In the genomic region with DNA sequence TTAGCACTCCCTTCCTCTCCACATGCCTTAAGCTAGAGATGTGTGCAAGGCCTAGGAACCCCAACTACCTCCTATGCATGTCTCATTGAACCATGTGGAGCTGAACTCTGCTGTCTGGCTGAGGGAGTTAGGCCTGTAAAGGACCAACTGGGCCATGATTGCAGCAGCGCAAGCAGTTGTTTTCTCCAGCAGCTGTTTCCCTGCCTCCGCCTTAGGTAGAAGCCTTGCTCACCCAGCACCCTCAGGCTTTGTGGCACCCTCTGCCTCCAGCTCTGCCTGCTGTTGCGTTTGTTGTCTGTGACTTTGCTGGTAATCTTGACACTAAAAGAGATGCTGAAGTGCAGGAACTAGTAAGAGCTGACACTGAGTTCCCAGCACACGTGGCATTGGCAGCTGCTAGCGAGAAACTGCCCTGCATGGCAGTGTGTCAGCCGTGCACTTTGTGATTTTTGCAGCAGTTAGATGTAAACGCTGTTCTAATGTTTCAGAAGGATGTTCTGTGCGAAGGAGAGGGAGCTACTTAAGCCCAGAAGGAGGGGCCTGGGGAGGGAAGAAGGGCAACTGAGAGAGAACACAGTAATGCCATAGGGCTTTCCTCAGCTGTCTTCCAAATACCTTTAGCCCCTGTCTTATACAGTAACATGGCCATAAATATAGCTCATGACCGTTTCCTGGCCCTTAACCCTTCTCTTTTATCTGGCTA, we compare ENCODE assay signal across 14 mouse cellular contexts. TPM values are rescaled to one million over a fixed set of nuclear protein-coding genes. Genes with fewer than 3 reads are reported as not detected.
DNase-seq lines count a peak whose midpoint lies in the region; ATAC-seq and TF ChIP-seq lines count a peak whose summit lies in the region.
"Had no signal": no experiment of that assay in that cellular context is flagged by ENCODE, and none has a peak within 500 bp of the region (broad histone marks: within the 10 kb centered on the region; RNA-seq: fewer than 3 reads in every experiment).

No protein-coding gene starts in this region.

- H3K27me3 ChIP-seq in heart, embryonic 12.5 days (replicated peaks), result no peaks in the 10 kb centered on the region
- no peaks in the 10 kb centered on the region for H3K27me3 ChIP-seq in lung, embryonic 14.5 days (ENCODE audit: insufficient read depth, low read length)
- no peaks in the 10 kb centered on the region for H3K27me3 ChIP-seq in intestine, embryonic 15.5 days (replicated peaks)
- H3K27me3 ChIP-seq in limb, embryonic 15.5 days, result no peaks in the 10 kb centered on the region
- H3K27me3 ChIP-seq: forebrain, embryonic 12.5 days had no signal

- H3K9me3 ChIP-seq in heart, embryonic 12.5 days (replicated peaks), result no peaks in the 10 kb centered on the region
- no peaks in the 10 kb centered on the region for H3K9me3 ChIP-seq in lung, embryonic 14.5 days (ENCODE audit: low read depth, low read length)
- no peaks in the 10 kb centered on the region for H3K9me3 ChIP-seq in intestine, embryonic 15.5 days
- H3K9me3 ChIP-seq in limb, embryonic 15.5 days, result no peaks in the 10 kb centered on the region
- H3K9me3 ChIP-seq: forebrain, embryonic 12.5 days had no signal

- 57% methylated on average over 9 of the region's 9 CpGs for WGBS in heart, embryonic 12.5 days
- 44% methylated on average over 9 of the region's 9 CpGs for WGBS in lung, embryonic 14.5 days
- 49% methylated on average over 9 of the region's 9 CpGs for WGBS in intestine, embryonic 15.5 days
- WGBS in limb, embryonic 15.5 days, result 27% methylated on average over 9 of the region's 9 CpGs

- no peak for TF ChIP-seq CTCF in lung, embryonic 14.5 days (IDR thresholded peaks at IDR 0.05; ENCODE audit: low read depth)

- no peak overlapping the region for H3K4me2 ChIP-seq in heart, embryonic 12.5 days
- no peak overlapping the region for H3K4me2 ChIP-seq in lung, embryonic 14.5 days
- no peak overlapping the region for H3K4me2 ChIP-seq in intestine, embryonic 15.5 days (replicated peaks)
- H3K4me2 ChIP-seq in limb, embryonic 15.5 days, result no peak overlapping the region
- H3K4me2 ChIP-seq: forebrain, embryonic 12.5 days; liver, embryonic 11.5 days had no signal

- peaks cover 49% of the 10 kb centered on the region for H3K4me1 ChIP-seq in heart, embryonic 12.5 days (replicated peaks)
- H3K4me1 ChIP-seq in lung, embryonic 14.5 days (ENCODE audit: insufficient read depth), result peaks cover 12% of the 10 kb centered on the region
- H3K4me1 ChIP-seq in intestine, embryonic 15.5 days (replicated peaks), result peaks cover 15% of the 10 kb centered on the region; the same call in 1 of the 2 replicates
- H3K4me1 ChIP-seq in limb, embryonic 15.5 days, result peaks cover 47% of the 10 kb centered on the region
- H3K4me1 ChIP-seq: forebrain, embryonic 12.5 days had no signal

- H3K36me3 ChIP-seq in heart, embryonic 12.5 days, result no peaks in the 10 kb centered on the region
- no peaks in the 10 kb centered on the region for H3K36me3 ChIP-seq in lung, embryonic 14.5 days (ENCODE audit: insufficient read depth)
- no peaks in the 10 kb centered on the region for H3K36me3 ChIP-seq in intestine, embryonic 15.5 days
- H3K36me3 ChIP-seq in limb, embryonic 15.5 days, result no peaks in the 10 kb centered on the region
- H3K36me3 ChIP-seq: forebrain, embryonic 12.5 days had no signal

- no peak overlapping the region for H3K9ac ChIP-seq in heart, embryonic 12.5 days
- H3K9ac ChIP-seq in lung, embryonic 14.5 days, result no peak overlapping the region
- no peak overlapping the region for H3K9ac ChIP-seq in intestine, embryonic 15.5 days
- H3K9ac ChIP-seq in limb, embryonic 15.5 days, result no peak overlapping the region
- H3K9ac ChIP-seq: forebrain, embryonic 12.5 days had no signal

- ATAC-seq in heart, embryonic 12.5 days (ENCODE audit: insufficient number of reproducible peaks, low FRiP score), result no peak
- 0 out of 2 replicates have a peak, but pooled peaks have one; percentile 13 for ATAC-seq in lung, embryonic 14.5 days (ENCODE audit: insufficient read depth)
- peak; percentile 34; the same call in 1 of the 2 replicates for ATAC-seq in intestine, embryonic 15.5 days
- ATAC-seq in limb, embryonic 15.5 days (ENCODE audit: insufficient number of reproducible peaks, low FRiP score, low TSS enrichment, low read depth), result peak; percentile 49; the same call in 1 of the 2 replicates

- peak overlapping the region; percentile 55 for H3K27ac ChIP-seq in heart, embryonic 12.5 days (ENCODE audit: poor library complexity, severe bottlenecking)
- H3K27ac ChIP-seq in lung, embryonic 14.5 days (ENCODE audit: low read depth), result peak overlapping the region; percentile 75
- peak overlapping the region; percentile 42 for H3K27ac ChIP-seq in intestine, embryonic 15.5 days
- peak overlapping the region; percentile 73 for H3K27ac ChIP-seq in limb, embryonic 15.5 days
- H3K27ac ChIP-seq: forebrain, embryonic 12.5 days; layer of hippocampus, adult 2 months had no signal

- DNase-seq in heart, adult 18-20 months, result no peak
- DNase-seq in lung, embryonic 14.5 days, result peak; percentile 38
- DNase-seq in lung, postnatal 10 days, result no peak
- no peak for DNase-seq in layer of hippocampus, postnatal 14 days (ENCODE audit: low spot score in 2 of 2)
- no peak for DNase-seq in adipocyte (ENCODE audit: low spot score)
- DNase-seq: cerebellum, adult 8-10 months; thymus, postnatal 25 days had no signal

- no peak overlapping the region for H3K4me3 ChIP-seq in heart, embryonic 12.5 days
- H3K4me3 ChIP-seq in lung, embryonic 14.5 days (ENCODE audit: low read depth, low read length), result no peak overlapping the region
- H3K4me3 ChIP-seq in intestine, embryonic 15.5 days (replicated peaks), result no peak overlapping the region
- no peak overlapping the region for H3K4me3 ChIP-seq in limb, embryonic 15.5 days
- H3K4me3 ChIP-seq: forebrain, embryonic 12.5 days; layer of hippocampus, adult 2 months had no signal

RNA-seq across cellular contexts. Expression of a gene that starts 56.4 kb away (rescaled TPM):
- 24.2 and 24.5 TPM in 2 replicates for polyA plus RNA-seq in heart, embryonic 12.5 days (2016; fragmentation: Nextera tagmentation; extraction: Ambion mirVana)
- total RNA-seq in heart, adult 18-20 months (2021), result 10 to 100 TPM; 13.1 to 13.5 TPM
- 46.1 and 50.5 TPM in 2 replicates for polyA plus RNA-seq in lung, embryonic 14.5 days (2014; fragmentation: Nextera tagmentation; extraction: Ambion mirVana)
- polyA plus RNA-seq in intestine, embryonic 15.5 days (2015; fragmentation: Nextera tagmentation; extraction: Ambion mirVana), result 22.8 and 23.4 TPM in 2 replicates
- 102 and 104 TPM in 2 replicates for polyA plus RNA-seq in limb, embryonic 15.5 days (2015; fragmentation: Nextera tagmentation; extraction: Ambion mirVana)
- 10 to 100 TPM; 13.1 to 14.2 TPM for total RNA-seq in layer of hippocampus, postnatal 14 days (2021)
- total RNA-seq: megakaryocyte-erythroid progenitor cell, adult 5-6 weeks had no signal

RNA-seq across cellular contexts. Expression of a gene that starts 59.9 kb away (rescaled TPM):
- 113 and 118 TPM in 2 replicates for polyA plus RNA-seq in heart, embryonic 12.5 days (2016; fragmentation: Nextera tagmentation; extraction: Ambion mirVana)
- 10 to 100 TPM; 21.5 to 23.9 TPM for total RNA-seq in heart, adult 18-20 months (2021)
- 88.1 and 88.3 TPM in 2 replicates for polyA plus RNA-seq in lung, embryonic 14.5 days (2014; fragmentation: Nextera tagmentation; extraction: Ambion mirVana)
- polyA plus RNA-seq in intestine, embryonic 15.5 days (2015; fragmentation: Nextera tagmentation; extraction: Ambion mirVana), result 69.2 and 73.7 TPM in 2 replicates
- polyA plus RNA-seq in limb, embryonic 15.5 days (2015; fragmentation: Nextera tagmentation; extraction: Ambion mirVana), result 74.7 and 78.3 TPM in 2 replicates
- 10 to 100 TPM; 11.3 to 12.0 TPM for total RNA-seq in layer of hippocampus, postnatal 14 days (2021)
- total RNA-seq: megakaryocyte-erythroid progenitor cell, adult 5-6 weeks had no signal
